Mouse (Mus musculus): ENCODE measurements at regions not wholly inside any gene's neighbourhood (a gene's known extent, or its start where the extent isn't known, plus 50 kb on each side); places are given as distances from the start of the nearest gene placed in this dataset.

- DNase-seq (ENCODE audit: low spot score in 2 of 2): no peak
Observed at GRCm38 (mm10) chr3:61475018-61475417, 109.3 kb upstream of the B430305J03Rik start.

- DNase-seq (ENCODE audit: low spot score in 2 of 2): peak; percentile 28 to 29
Observed at GRCm38 (mm10) chr3:61467158-61467557, 101.4 kb upstream of the B430305J03Rik start.

GRCm38 (mm10) chr3:61466641-61467040 is 100.9 kb upstream of the B430305J03Rik start:
- DNase-seq (ENCODE audit: low spot score in 2 of 2): no peak

GRCm38 (mm10) chr3:61460076-61460475 is 94.3 kb upstream of the B430305J03Rik start:
- no peak for DNase-seq (ENCODE audit: low spot score in 2 of 2)

- DNase-seq (ENCODE audit: low spot score in 2 of 2): no peak
Observed at GRCm38 (mm10) chr3:61456598-61456997, 90.8 kb upstream of the B430305J03Rik start.

- no peak for DNase-seq (ENCODE audit: low spot score in 2 of 2)
Observed at GRCm38 (mm10) chr3:61442000-61442739, 76.4 kb upstream of the B430305J03Rik start.

- DNase-seq (ENCODE audit: low spot score in 2 of 2): no peak
Observed at GRCm38 (mm10) chr3:61441445-61441844, 75.7 kb upstream of the B430305J03Rik start.

GRCm38 (mm10) chr3:61428713-61429112 is 63.0 kb upstream of the B430305J03Rik start:
- no peak for DNase-seq (ENCODE audit: low spot score in 2 of 2)

GRCm38 (mm10) chr3:61423945-61424344 is 58.2 kb upstream of the B430305J03Rik start:
- DNase-seq (ENCODE audit: low spot score in 2 of 2): peak in 1 of 2 experiments; percentile 33

- no peak for DNase-seq (ENCODE audit: low spot score in 2 of 2)
Observed at GRCm38 (mm10) chr3:61419706-61420105, 54.0 kb upstream of the B430305J03Rik start.

- DNase-seq (ENCODE audit: low spot score in 2 of 2): no peak
Observed at GRCm38 (mm10) chr3:61418096-61418495, 52.3 kb upstream of the B430305J03Rik start.
